Mouse (Mus musculus) adrenal gland, adult 2 months (tissue): Measurements from ENCODE around the gene Gm9495. TPM values are rescaled to one million over a fixed set of nuclear protein-coding genes. Genes with fewer than 3 reads are reported as not detected.
"Not testable (repeated sequence)": the region's sequence is repeated elsewhere in the genome, so short reads cannot be mapped to it uniquely, and the experiment has no call there.

Experiments
- DNase-seq: peaks from one replicate; pipeline ENCODE4 v3.0.0; 2021
- long read RNA-seq: library from polyadenylated mRNA; stranded (forward); transcript quantifications from one replicate; pipeline ENCODE4 v2.0.0, GENCODE M21; 2021
- polyA plus RNA-seq: library from polyadenylated mRNA; depleted of rRNA; stranded (reverse); fragments of >200 nt; gene quantifications from 2 replicates; pipeline ENCODE4 v1.2.3, GENCODE M21; 2012; rRNA removed
- total RNA-seq, 2 experiments: library from RNA; stranded (reverse); gene quantifications; 2 replicates each; pipeline ENCODE4 v1.2.3; 2021

Gm9495 gene
- total RNA-seq (not detected), polyA plus RNA-seq (not detected in 2 replicates)
- long read RNA-seq: 0 reads

DNA sequence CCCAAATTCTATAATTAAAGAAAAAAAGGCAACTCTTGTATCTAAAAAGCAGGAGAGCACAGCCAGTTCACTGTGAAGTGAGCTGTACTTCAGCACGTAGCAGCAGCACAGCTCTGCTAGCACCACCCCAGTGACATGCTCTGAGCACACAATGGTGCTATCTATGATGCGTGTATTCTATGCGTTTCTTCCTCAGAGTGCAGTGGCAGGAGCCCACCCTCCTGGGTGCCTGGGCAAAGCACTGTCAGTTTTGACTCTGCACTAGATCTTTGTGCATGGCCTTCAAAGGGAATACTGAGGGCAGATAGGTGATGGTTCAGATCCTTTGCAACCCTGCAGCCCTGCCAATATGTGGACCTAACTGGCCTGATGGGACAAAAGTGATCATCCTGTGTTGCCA lies at the start of gene Gm9495:
Gm9495 (minus strand) TSS at position 101 of the 400 bp plus-strand sequence.
- not testable (repeated sequence) for DNase-seq

- DNase-seq: not testable (repeated sequence)
These were observed 21.6 kb upstream of the Gm9495 start for GRCm38 (mm10) chr8:69474946-69475345.

GRCm38 (mm10) chr8:69420018-69420417 lies 33.3 kb downstream of the Gm9495 start:
- DNase-seq: not testable (repeated sequence)

GRCm38 (mm10) chr8:69414326-69414725 lies 39.0 kb downstream of the Gm9495 start:
- no peak for DNase-seq

DNA sequence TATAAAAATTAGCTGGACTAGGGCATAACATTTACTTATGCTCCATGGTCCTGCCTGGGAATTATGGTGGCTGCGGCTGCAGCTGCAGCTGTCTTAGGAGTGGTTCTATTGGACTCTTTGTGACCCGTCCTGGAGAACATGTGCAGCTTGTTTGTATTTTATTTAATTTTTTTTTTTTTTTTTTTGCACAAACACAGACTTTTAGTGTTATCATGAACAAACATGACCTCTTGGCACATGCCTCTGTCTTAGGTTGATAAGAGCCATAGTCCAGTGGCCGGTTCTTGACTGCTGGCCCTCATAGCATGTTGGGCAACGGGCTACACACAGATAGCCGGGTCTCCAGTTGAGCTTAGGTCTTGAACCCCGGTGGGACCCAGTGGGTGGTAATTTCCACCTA lies 48.6 kb downstream of the Gm9495 start:
- DNase-seq: no peak

- DNase-seq: no peak
These were observed 53.4 kb downstream of the Gm9495 start for GRCm38 (mm10) chr8:69399956-69400443.

- DNase-seq: peak; percentile 73
These were observed 54.0 kb downstream of the Gm9495 start for GRCm38 (mm10) chr8:69399181-69399955.

- no peak for DNase-seq
These were observed 57.2 kb downstream of the Gm9495 start for GRCm38 (mm10) chr8:69396196-69396595.

DNA sequence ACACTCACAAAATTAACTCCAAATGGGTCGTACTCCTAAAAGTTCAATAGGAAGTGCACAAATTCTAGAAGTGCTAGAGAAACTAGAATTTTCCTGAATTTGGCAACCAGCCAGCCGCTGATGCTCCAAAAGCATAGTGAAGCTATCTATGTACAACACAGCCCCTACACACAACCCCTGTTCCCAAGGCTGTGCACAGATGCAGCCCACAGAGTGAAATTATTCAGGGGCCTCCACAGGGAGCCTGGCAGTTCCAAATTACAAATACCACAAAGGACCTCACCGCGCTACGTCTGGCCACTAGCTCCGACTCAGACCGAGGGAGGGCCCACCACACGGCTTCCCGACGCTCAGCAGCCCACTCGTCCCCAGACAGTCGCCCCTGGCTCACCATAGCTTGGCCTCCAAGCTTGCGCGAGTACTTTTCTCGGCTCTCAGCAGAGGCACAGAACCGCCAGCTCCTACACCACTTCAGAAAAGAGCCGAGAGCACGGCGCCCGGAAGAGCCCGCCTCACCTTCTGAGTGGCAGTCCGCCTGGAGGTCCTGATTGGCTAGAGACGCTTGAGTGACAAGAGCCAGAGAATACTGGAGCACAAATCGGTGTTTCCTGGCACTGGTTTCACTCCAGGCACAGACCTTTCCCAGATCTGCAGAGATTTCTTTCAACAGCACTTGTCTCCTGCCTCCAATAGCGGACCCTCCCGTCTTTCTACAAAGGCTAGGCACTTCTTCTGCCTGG lies 58.1 kb downstream of the Gm9495 start:
- DNase-seq: peak; percentile 92

GRCm38 (mm10) chr8:69384361-69384760 lies 69.0 kb downstream of the Gm9495 start:
- no peak for DNase-seq

Other genes starting within 250 kb of the Gm9495 start
- gene Zfp930, start 244.5 kb downstream of the Gm9495 start, total RNA-seq: 1 to 10 TPM; 7.9 to 8.5 TPM
- gene Zfp930, start 244.5 kb downstream of the Gm9495 start, polyA plus RNA-seq: 0.09 and 0.37 TPM in 2 replicates
- gene D130040H23Rik, start 182.5 kb downstream of the Gm9495 start, total RNA-seq: 1 to 10 TPM; 3.7 to 8.3 TPM
- gene D130040H23Rik, start 182.5 kb downstream of the Gm9495 start, polyA plus RNA-seq: 0.03 TPM in 1 of 2 replicates, not detected in the other
- not detected for gene Gm7697, start 69.4 kb upstream of the Gm9495 start, total RNA-seq
- gene Gm7697, start 69.4 kb upstream of the Gm9495 start, polyA plus RNA-seq: not detected in 2 replicates
- gene Zfp868, start 172.0 kb upstream of the Gm9495 start, total RNA-seq: 10 to 100 TPM; 11.2 to 13.5 TPM
- gene Zfp868, start 172.0 kb upstream of the Gm9495 start, polyA plus RNA-seq: 2.9 and 4.4 TPM in 2 replicates
- gene Zfp964, start 200.9 kb upstream of the Gm9495 start, total RNA-seq: 1 to 10 TPM; 2.0 to 2.9 TPM
- gene Zfp964, start 200.9 kb upstream of the Gm9495 start, polyA plus RNA-seq: 0.18 and 0.21 TPM in 2 replicates